In genomic region chrX:123043516-123043915, GRCm38 (mm10) we compare ENCODE assay signal across 31 mouse cellular contexts. TPM values are rescaled to one million over a fixed set of nuclear protein-coding genes. Genes with fewer than 3 reads are reported as not detected.
DNase-seq lines count a peak whose midpoint lies in the region; ATAC-seq and TF ChIP-seq lines count a peak whose summit lies in the region.
"Had no signal": no experiment of that assay in that cellular context is flagged by ENCODE, and none has a peak within 500 bp of the region (broad histone marks: within the 10 kb centered on the region; RNA-seq: fewer than 3 reads in every experiment).

No protein-coding gene starts in this region.

- no peaks in the 10 kb centered on the region for H3K36me3 ChIP-seq in forebrain, embryonic 13.5 days (ENCODE audit: poor library complexity, severe bottlenecking)
- H3K36me3 ChIP-seq: embryonic facial prominence, embryonic 15.5 days; forebrain, embryonic 10.5 days; forebrain, embryonic 15.5 days; G1E; heart, embryonic 15.5 days; hindbrain, embryonic 13.5 days; intestine, embryonic 15.5 days had no signal

- no peak for ATAC-seq in forebrain, embryonic 13.5 days
- ATAC-seq: forebrain, embryonic 15.5 days; hindbrain, postnatal 0 days; intestine, embryonic 15.5 days; Patski had no signal

- TF ChIP-seq CTCF in layer of hippocampus, adult 2 months (conservative IDR thresholded peaks at IDR 0.05): peak; percentile 19

- no peak overlapping the region for H3K9ac ChIP-seq in forebrain, embryonic 13.5 days
- H3K9ac ChIP-seq: embryonic facial prominence, embryonic 15.5 days; forebrain, embryonic 15.5 days; heart, embryonic 15.5 days; hindbrain, embryonic 13.5 days; intestine, embryonic 15.5 days had no signal

- H3K9me3 ChIP-seq in forebrain, embryonic 13.5 days (replicated peaks): no peaks in the 10 kb centered on the region
- H3K9me3 ChIP-seq: embryonic facial prominence, embryonic 15.5 days; forebrain, embryonic 10.5 days; forebrain, embryonic 15.5 days; G1E; heart, embryonic 15.5 days; hindbrain, embryonic 13.5 days; intestine, embryonic 15.5 days had no signal

- no peak overlapping the region for H3K27ac ChIP-seq in layer of hippocampus, adult 2 months
- no peak overlapping the region for H3K27ac ChIP-seq in forebrain, embryonic 13.5 days
- H3K27ac ChIP-seq: embryonic facial prominence, embryonic 15.5 days; forebrain, embryonic 10.5 days; forebrain, embryonic 15.5 days; heart, adult 2 months; heart, embryonic 15.5 days; hindbrain, embryonic 13.5 days; hindbrain, postnatal 0 days; intestine, embryonic 15.5 days had no signal

- no peak overlapping the region for H3K4me2 ChIP-seq in forebrain, embryonic 13.5 days
- H3K4me2 ChIP-seq: embryonic facial prominence, embryonic 15.5 days; forebrain, embryonic 15.5 days; heart, embryonic 11.5 days; heart, embryonic 15.5 days; hindbrain, embryonic 13.5 days; intestine, embryonic 15.5 days had no signal

- no peak overlapping the region for H3K4me3 ChIP-seq in layer of hippocampus, adult 2 months
- H3K4me3 ChIP-seq in forebrain, embryonic 13.5 days: no peak overlapping the region
- H3K4me3 ChIP-seq: embryonic facial prominence, embryonic 15.5 days; erythroblast, embryonic 14.5 days; forebrain, embryonic 10.5 days; forebrain, embryonic 15.5 days; heart, adult 2 months; heart, embryonic 15.5 days; hindbrain, embryonic 13.5 days; intestine, embryonic 15.5 days had no signal

- DNase-seq in layer of hippocampus, adult 2 months (ENCODE audit: low spot score in 2 of 2): no peak
- DNase-seq in layer of hippocampus, adult 18-20 months (ENCODE audit: low spot score in 2 of 2): no peak
- DNase-seq in ES-CJ7 (ENCODE audit: low read depth, low spot score) (peak; percentile 1), R1 (ENCODE audit: low read depth, low spot score) (peak; percentile 42)
- DNase-seq in spleen, postnatal 36 days (ENCODE audit: low spot score in 2 of 2): no peak
- no peak for DNase-seq in adrenal gland, postnatal 14 days
- DNase-seq: adrenal gland, adult 8-10 months; cerebellum, adult 11-12 months; cerebellum, adult 9-10 months; cerebellum, postnatal 25 days; heart, adult 2 months; heart, postnatal 14 days; kidney, adult 18-20 months had no signal

- 63% methylated on average over 4 of the region's 4 CpGs for WGBS in forebrain, embryonic 13.5 days

- H3K4me1 ChIP-seq in forebrain, embryonic 13.5 days: no peaks in the 10 kb centered on the region
- H3K4me1 ChIP-seq: embryonic facial prominence, embryonic 15.5 days; forebrain, embryonic 10.5 days; forebrain, embryonic 15.5 days; heart, embryonic 15.5 days; hindbrain, embryonic 13.5 days; intestine, embryonic 15.5 days had no signal

- no peaks in the 10 kb centered on the region for H3K27me3 ChIP-seq in forebrain, embryonic 13.5 days
- H3K27me3 ChIP-seq: embryonic facial prominence, embryonic 15.5 days; forebrain, embryonic 15.5 days; heart, embryonic 15.5 days; hindbrain, embryonic 13.5 days; intestine, embryonic 15.5 days; Patski had no signal

RNA-seq across cellular contexts. Expression of gene Gm17521, which starts 14.0 kb away (rescaled TPM):
- total RNA-seq in layer of hippocampus, adult 2 months (2021): not detected
- not detected for total RNA-seq in layer of hippocampus, adult 18-20 months (2021)
- polyA plus RNA-seq in forebrain, embryonic 13.5 days (2015; fragmentation: Nextera tagmentation; extraction: Ambion mirVana): not detected in 2 replicates
- not detected in 2 replicates for total RNA-seq in adrenal gland, postnatal 14 days (2021)
- total RNA-seq: adrenal gland, adult 8-10 months; adrenal gland, postnatal 4 days; G1E; gastrocnemius, adult 8-10 months; gastrocnemius, postnatal 4 days; heart, adult 2 months; heart, postnatal 14 days; hematopoietic stem cell, adult 5-6 weeks; hindbrain, postnatal 0 days had no signal
- polyA plus RNA-seq: C2C12; cortical plate, adult 2 months; embryonic facial prominence, embryonic 15.5 days; erythroblast, embryonic 14.5 days; forebrain, embryonic 10.5 days; forebrain, embryonic 15.5 days; G1E; heart, adult 2 months; heart, embryonic 11.5 days; heart, embryonic 15.5 days; hindbrain, embryonic 13.5 days; hindbrain, postnatal 0 days; intestine, embryonic 15.5 days; Patski had no signal

RNA-seq across cellular contexts. Expression of gene Cldn34c1, which starts 59.8 kb away (rescaled TPM):
- total RNA-seq in layer of hippocampus, adult 2 months (2021): 1 to 10 TPM; 4.5 to 4.7 TPM
- total RNA-seq in layer of hippocampus, adult 18-20 months (2021): 1 to 10 TPM; 4.1 to 5.0 TPM
- polyA plus RNA-seq in forebrain, embryonic 13.5 days (2015; fragmentation: Nextera tagmentation; extraction: Ambion mirVana): 31.9 and 35.5 TPM in 2 replicates
- 5.0 and 11.2 TPM in 2 replicates for total RNA-seq in adrenal gland, postnatal 14 days (2021)
- polyA plus RNA-seq: G1E, Patski had no signal

Comparison
In these comparisons a context has a peak if more than half of its experiments do, and no peak if none do; other contexts are left out.
1. DNase-seq: peak in ES-CJ7 (single experiment) and R1 (single experiment); none in layer of hippocampus, adult 2 months (0 of 2), layer of hippocampus, adult 18-20 months (0 of 2), spleen, postnatal 36 days (0 of 2) and adrenal gland, postnatal 14 days (single experiment).